Mouse (Mus musculus) kidney, adult 2 months (tissue): Measurements from ENCODE around the gene Vsig4. TPM values are rescaled to one million over a fixed set of nuclear protein-coding genes. Genes with fewer than 3 reads are reported as not detected.

Source experiments
- DNase-seq: peaks from one replicate; pipeline ENCODE4 v3.0.0; 2021
- H3K27ac ChIP-seq: fragments of 200-500 bp; 2 replicates; pipeline ENCODE4 v1.5.1; 2012; ENCODE audit warnings: low read depth, low read length, control low read depth, inconsistent platforms; ENCODE audit not compliant: insufficient read depth
- H3K27me3 ChIP-seq: fragments of 200-500 bp; replicated peaks from 2 replicates; pipeline ENCODE4 v1.6.1; 2012; ENCODE audit warnings: mild to moderate bottlenecking, moderate library complexity, low read length, inconsistent platforms; ENCODE audit not compliant: control insufficient read depth, insufficient read depth
- H3K36me3 ChIP-seq: fragments of 200-500 bp; 2 replicates; pipeline ENCODE4 v1.6.1; 2012; ENCODE audit warnings: mild to moderate bottlenecking, moderate library complexity, low read length, inconsistent platforms; ENCODE audit not compliant: control insufficient read depth, insufficient read depth
- H3K4me1 ChIP-seq: fragments of 200-500 bp; 2 replicates; pipeline ENCODE4 v1.6.1; 2011; ENCODE audit warnings: low read length; ENCODE audit not compliant: control insufficient read depth, insufficient read depth
- H3K4me3 ChIP-seq: fragments of 200-500 bp; 2 replicates; pipeline ENCODE4 v1.5.1; 2011; ENCODE audit warnings: mild to moderate bottlenecking, low read depth, low read length, control low read depth; ENCODE audit not compliant: insufficient read depth
- CTCF ChIP-seq: fragments of 200-500 bp; conservative IDR thresholded peaks from 2 replicates; pipeline ENCODE4 v1.5.1; 2011; ENCODE audit warnings: low read depth, mild to moderate bottlenecking, control low read depth, low read length, moderate library complexity, mixed read lengths; ENCODE audit not compliant: insufficient read depth, insufficient read length
- POLR2A ChIP-seq: fragments of 200-500 bp; IDR thresholded peaks from one replicate; pipeline ENCODE4 v1.6.1; 2011; ENCODE audit warnings: low read depth, low read length, control low read depth
- WGBS: fragments of 180-500 bp; shearing (Covaris S2); methylation state at CpG from one replicate; pipeline ENCODE4 v1.1.7; 2018; 5-methylcytosine and 5-hydroxymethylcytosine counted together
- polyA plus RNA-seq: library from polyadenylated mRNA; depleted of rRNA; stranded (reverse); fragments of >200 nt; gene quantifications from 2 replicates; pipeline ENCODE4 v1.2.3, GENCODE M21; 2012; rRNA removed

Vsig4 gene
- polyA plus RNA-seq = 0.08 TPM in 1 of 2 replicates, not detected in the other

GRCm38 (mm10) chrX:96293338-96293737, at the start of gene Vsig4:
Gene Vsig4 (minus strand): TSS chrX:96293438.
- no peaks in the 10 kb centered on the region for H3K36me3 ChIP-seq
- DNase-seq = no peak
- TF ChIP-seq POLR2A (no peak), CTCF (no peak)
- H3K4me1 ChIP-seq = no peaks in the 10 kb centered on the region
- H3K27ac ChIP-seq = no peak within 1 kb of the TSS
- no peak within 1 kb of the TSS for H3K4me3 ChIP-seq
- WGBS = 90% methylated on average over 3 of the region's 3 CpGs
- no peaks in the 10 kb centered on the region for H3K27me3 ChIP-seq

- WGBS = 68% methylated on average over 2 of the region's 2 CpGs
- no peak for TF ChIP-seq CTCF
- no peak for TF ChIP-seq POLR2A
- no peaks in the 10 kb centered on the region for H3K36me3 ChIP-seq
- H3K27me3 ChIP-seq = no peaks in the 10 kb centered on the region
- H3K27ac ChIP-seq = no peak overlapping the region
- H3K4me3 ChIP-seq = no peak overlapping the region
- H3K4me1 ChIP-seq = no peaks in the 10 kb centered on the region
- no peak for DNase-seq
Measured at GRCm38 (mm10) chrX:96339108-96339507, 45.9 kb upstream of the Vsig4 start.

- Histone ChIP-seq H3K4me1 (no peaks in the 10 kb centered on the region), H3K36me3 (no peaks in the 10 kb centered on the region), H3K27ac (no peak overlapping the region), H3K4me3 (no peak overlapping the region), H3K27me3 (no peaks in the 10 kb centered on the region)
- TF ChIP-seq POLR2A (no peak), CTCF (no peak)
- WGBS = 41% methylated on average over 4 of the region's 4 CpGs
- DNase-seq = peak; percentile 10
Measured at GRCm38 (mm10) chrX:96329764-96330163, 36.5 kb upstream of the Vsig4 start.

GRCm38 (mm10) chrX:96256509-96256908, 36.7 kb downstream of the Vsig4 start:
- Histone ChIP-seq H3K4me1 (no peaks in the 10 kb centered on the region), H3K4me3 (no peak overlapping the region), H3K27me3 (no peaks in the 10 kb centered on the region), H3K27ac (no peak overlapping the region), H3K36me3 (no peaks in the 10 kb centered on the region)
- no peak for DNase-seq
- TF ChIP-seq CTCF = no peak
- TF ChIP-seq POLR2A = no peak

GRCm38 (mm10) chrX:96239644-96240043, 53.6 kb downstream of the Vsig4 start:
- Histone ChIP-seq H3K27ac (no peak overlapping the region), H3K4me3 (no peak overlapping the region), H3K27me3 (no peaks in the 10 kb centered on the region), H3K4me1 (no peaks in the 10 kb centered on the region), H3K36me3 (no peaks in the 10 kb centered on the region)
- WGBS = 73% methylated on average over 2 of the region's 2 CpGs
- DNase-seq = peak; percentile 9
- TF ChIP-seq CTCF (no peak), POLR2A (no peak)

- 82% methylated on average over 1 of the region's 1 CpGs for WGBS
- Histone ChIP-seq H3K27ac (no peak overlapping the region), H3K36me3 (no peaks in the 10 kb centered on the region), H3K4me1 (no peaks in the 10 kb centered on the region), H3K27me3 (no peaks in the 10 kb centered on the region), H3K4me3 (no peak overlapping the region)
- no peak for TF ChIP-seq POLR2A
- DNase-seq = no peak
Measured at GRCm38 (mm10) chrX:96239037-96239436, 54.2 kb downstream of the Vsig4 start.

GRCm38 (mm10) chrX:96235775-96236174, 57.5 kb downstream of the Vsig4 start:
- no peak overlapping the region for H3K27ac ChIP-seq
- no peaks in the 10 kb centered on the region for H3K27me3 ChIP-seq
- no peaks in the 10 kb centered on the region for H3K4me1 ChIP-seq
- H3K36me3 ChIP-seq = no peaks in the 10 kb centered on the region
- H3K4me3 ChIP-seq = no peak overlapping the region
- TF ChIP-seq POLR2A (no peak), CTCF (no peak)
- 75% methylated on average over 1 of the region's 1 CpGs for WGBS
- no peak for DNase-seq

GRCm38 (mm10) chrX:96227030-96227429, 66.2 kb downstream of the Vsig4 start:
- H3K36me3 ChIP-seq = no peaks in the 10 kb centered on the region
- no peak overlapping the region for H3K4me3 ChIP-seq
- no peak for TF ChIP-seq POLR2A
- no peak for TF ChIP-seq CTCF
- H3K4me1 ChIP-seq = no peaks in the 10 kb centered on the region
- H3K27me3 ChIP-seq = no peaks in the 10 kb centered on the region
- no peak for DNase-seq
- H3K27ac ChIP-seq = no peak overlapping the region
